Mouse (Mus musculus) lung, postnatal 0 days (tissue): ENCODE data around the gene Sfxn3. TPM values are rescaled to one million over a fixed set of nuclear protein-coding genes. Genes with fewer than 3 reads are reported as not detected.
A peak's percentile ranks its signal among the peaks of the same experiment; 100 is the strongest.

Source experiments
- ATAC-seq: fragments of 200-750 bp; cut with Nextera tagmentation; 2 replicates; pipeline ENCODE4 v1.8.0; 2017; ENCODE audit warnings: moderate library complexity
- DNase-seq: peaks from one replicate; pipeline ENCODE4 v3.0.0-alpha.2; 2016; ENCODE audit warnings: low spot score
- H3K27ac ChIP-seq: fragments of 300-500 bp; sonication (generic); 2 replicates; pipeline ENCODE4 v1.5.1; 2014; ENCODE audit warnings: antibody characterized with exemption, mild to moderate bottlenecking, low read length, mixed read lengths
- H3K27me3 ChIP-seq: fragments of 300-500 bp; sonication (generic); replicated peaks from 2 replicates; pipeline ENCODE4 v1.6.1; 2014; ENCODE audit warnings: low read length, mixed read lengths; ENCODE audit not compliant: insufficient read depth
- H3K36me3 ChIP-seq: fragments of 300-500 bp; sonication (generic); 2 replicates; pipeline ENCODE4 v1.6.1; 2014; ENCODE audit warnings: low read length, mixed read lengths; ENCODE audit not compliant: insufficient read depth
- H3K4me1 ChIP-seq: fragments of 300-500 bp; sonication (generic); 2 replicates; pipeline ENCODE4 v1.6.1; 2014; ENCODE audit warnings: antibody characterized with exemption, low read depth, low read length, mixed read lengths; ENCODE audit not compliant: insufficient read depth
- H3K4me2 ChIP-seq: fragments of 300-500 bp; sonication (generic); replicated peaks from 2 replicates; pipeline ENCODE4 v1.6.1; 2014; ENCODE audit warnings: low read depth, mild to moderate bottlenecking, low read length, moderate library complexity, mixed read lengths
- H3K4me3 ChIP-seq: fragments of 300-500 bp; sonication (generic); 2 replicates; pipeline ENCODE4 v1.5.1; 2014; ENCODE audit warnings: low read depth, low read length
- H3K9ac ChIP-seq: fragments of 300-500 bp; sonication (generic); replicated peaks from 2 replicates; pipeline ENCODE4 v1.6.1; 2014; ENCODE audit warnings: low read depth, mild to moderate bottlenecking
- H3K9me3 ChIP-seq: fragments of 300-500 bp; sonication (generic); 2 replicates; pipeline ENCODE4 v1.6.1; 2016; ENCODE audit warnings: low read length, mixed read lengths
- CTCF ChIP-seq: IDR thresholded peaks from 2 replicates; pipeline ENCODE4 v1.5.1; 2016; ENCODE audit warnings: antibody characterized with exemption, mild to moderate bottlenecking
- EP300 ChIP-seq: IDR thresholded peaks from 2 replicates; pipeline ENCODE4 v1.6.1; 2016; ENCODE audit warnings: antibody characterized with exemption, mild to moderate bottlenecking, control low read depth
- WGBS: fragments of 180-500 bp; shearing (Covaris S2); extraction: QIAGEN DNeasy Blood & Tissue Kit; methylation state at CpG from one replicate; pipeline ENCODE4 v1.1.7; 2014; 5-methylcytosine and 5-hydroxymethylcytosine counted together
- polyA plus RNA-seq: library from polyadenylated mRNA; unstranded; fragments of >200 nt; fragmentation: Nextera tagmentation; extraction: Ambion mirVana; gene quantifications from 2 replicates; pipeline ENCODE4 v1.2.1, GENCODE M21; 2015

The Sfxn3 gene
- polyA plus RNA-seq, 1 experiment from 2014 or later, result 53.0 TPM

GRCm38 (mm10) chr19:45056364-45056763 lies 9.1 kb downstream of the Sfxn3 start:
- H3K4me1 ChIP-seq, result peaks cover 10% of the 10 kb centered on the region; the same call in 1 of the 2 replicates
- H3K4me3 ChIP-seq, result no peak overlapping the region
- DNase-seq (peak; percentile 88), ATAC-seq (peak; percentile 21)
- no peak overlapping the region for H3K9ac ChIP-seq
- 30% methylated on average over 4 of the region's 4 CpGs for WGBS
- no peak overlapping the region for H3K27ac ChIP-seq
- H3K9me3 ChIP-seq, result no peaks in the 10 kb centered on the region
- H3K36me3 ChIP-seq, result 0 out of 2 replicates have a peak, but pooled peaks cover 5% of the 10 kb centered on the region
- H3K27me3 ChIP-seq, result no peaks in the 10 kb centered on the region
- H3K4me2 ChIP-seq, result no peak overlapping the region
- TF ChIP-seq CTCF (peak; percentile 84), EP300 (no peak)

GRCm38 (mm10) chr19:45056908-45057698 lies 9.8 kb downstream of the Sfxn3 start:
- Histone ChIP-seq H3K9me3 (no peaks in the 10 kb centered on the region), H3K36me3 (0 out of 2 replicates have a peak, but pooled peaks cover 4% of the 10 kb centered on the region), H3K9ac (peak overlapping the region; percentile 43; the same call in 1 of the 2 replicates), H3K27ac (peak overlapping the region; percentile 97), H3K27me3 (no peaks in the 10 kb centered on the region), H3K4me2 (peak overlapping the region; percentile 74), H3K4me3 (no peak overlapping the region), H3K4me1 (peaks cover 10% of the 10 kb centered on the region; the same call in 1 of the 2 replicates)
- ATAC-seq, result no peak
- TF ChIP-seq EP300, result no peak
- no peak for TF ChIP-seq CTCF
- peak; percentile 67 for DNase-seq
- 50% methylated on average over 7 of the region's 7 CpGs for WGBS

GRCm38 (mm10) chr19:45057724-45058112 lies 10.4 kb downstream of the Sfxn3 start:
- peak overlapping the region; percentile 56 for H3K4me3 ChIP-seq

GRCm38 (mm10) chr19:45058113-45058839 lies 11.0 kb downstream of the Sfxn3 start:
- Histone ChIP-seq H3K4me3 (peak overlapping the region; percentile 56), H3K9ac (peak overlapping the region; percentile 59), H3K4me1 (peaks cover 10% of the 10 kb centered on the region; the same call in 1 of the 2 replicates), H3K9me3 (no peaks in the 10 kb centered on the region), H3K27me3 (no peaks in the 10 kb centered on the region), H3K27ac (peak overlapping the region; percentile 97), H3K36me3 (no peaks in the 10 kb centered on the region), H3K4me2 (peak overlapping the region; percentile 74)
- WGBS, result under 1% methylated on average over 34 of the region's 34 CpGs
- TF ChIP-seq EP300, result peak; percentile 91
- peak; percentile 12; the same call in 1 of the 2 replicates for TF ChIP-seq CTCF
- ATAC-seq (peak; percentile 92), DNase-seq (peak; percentile 99)

More at GRCm38 (mm10) chr19:45057724-45058112, 10.4 kb downstream of the Sfxn3 start:
- Histone ChIP-seq H3K36me3 (no peaks in the 10 kb centered on the region), H3K27ac (peak overlapping the region; percentile 97), H3K4me1 (peaks cover 10% of the 10 kb centered on the region; the same call in 1 of the 2 replicates), H3K27me3 (no peaks in the 10 kb centered on the region), H3K9ac (peak overlapping the region; percentile 43), H3K4me2 (peak overlapping the region; percentile 74), H3K9me3 (no peaks in the 10 kb centered on the region)
- TF ChIP-seq EP300 (no peak), CTCF (no peak)
- 26% methylated on average over 7 of the region's 7 CpGs for WGBS
- no peak for ATAC-seq
- no peak for DNase-seq

- H3K9me3 ChIP-seq, result no peaks in the 10 kb centered on the region
- peak overlapping the region; percentile 97 for H3K27ac ChIP-seq
- ATAC-seq, result no peak; the same call in 1 of the 2 replicates
- no peaks in the 10 kb centered on the region for H3K36me3 ChIP-seq
- DNase-seq, result no peak
- peak overlapping the region; percentile 74 for H3K4me2 ChIP-seq
- WGBS, result 1% methylated on average over 14 of the region's 14 CpGs
- H3K27me3 ChIP-seq, result no peaks in the 10 kb centered on the region
- TF ChIP-seq EP300 (no peak), CTCF (no peak)
- peaks cover 10% of the 10 kb centered on the region; the same call in 1 of the 2 replicates for H3K4me1 ChIP-seq
- H3K9ac ChIP-seq, result peak overlapping the region; percentile 59
- H3K4me3 ChIP-seq, result peak overlapping the region; percentile 56
These were observed 11.5 kb downstream of the Sfxn3 start for GRCm38 (mm10) chr19:45058841-45059240.
